Mouse (Mus musculus) brain, embryonic 14.5 days (tissue): Measurements from ENCODE around the gene Esyt2.

ENCODE experiments used
- CTCF ChIP-seq: fragments of 200-500 bp; IDR thresholded peaks from 2 replicates; pipeline ENCODE4 v1.5.1; 2012; ENCODE audit warnings: inconsistent platforms, mild to moderate bottlenecking, moderate library complexity, borderline replicate concordance; ENCODE audit not compliant: insufficient read depth, insufficient read length; ENCODE audit errors: extremely low read depth
- POLR2A ChIP-seq: fragments of 200-500 bp; IDR thresholded peaks from 2 replicates; pipeline ENCODE4 v1.6.1; 2012; ENCODE audit warnings: mild to moderate bottlenecking, inconsistent platforms, borderline replicate concordance; ENCODE audit not compliant: poor library complexity, insufficient read depth, insufficient read length, severe bottlenecking; ENCODE audit errors: extremely low read depth

GRCm38 (mm10) chr12:116273733-116274132 is 7.3 kb upstream of the Esyt2 start:
- TF ChIP-seq CTCF (no peak), POLR2A (no peak)
